In the genomic region with DNA sequence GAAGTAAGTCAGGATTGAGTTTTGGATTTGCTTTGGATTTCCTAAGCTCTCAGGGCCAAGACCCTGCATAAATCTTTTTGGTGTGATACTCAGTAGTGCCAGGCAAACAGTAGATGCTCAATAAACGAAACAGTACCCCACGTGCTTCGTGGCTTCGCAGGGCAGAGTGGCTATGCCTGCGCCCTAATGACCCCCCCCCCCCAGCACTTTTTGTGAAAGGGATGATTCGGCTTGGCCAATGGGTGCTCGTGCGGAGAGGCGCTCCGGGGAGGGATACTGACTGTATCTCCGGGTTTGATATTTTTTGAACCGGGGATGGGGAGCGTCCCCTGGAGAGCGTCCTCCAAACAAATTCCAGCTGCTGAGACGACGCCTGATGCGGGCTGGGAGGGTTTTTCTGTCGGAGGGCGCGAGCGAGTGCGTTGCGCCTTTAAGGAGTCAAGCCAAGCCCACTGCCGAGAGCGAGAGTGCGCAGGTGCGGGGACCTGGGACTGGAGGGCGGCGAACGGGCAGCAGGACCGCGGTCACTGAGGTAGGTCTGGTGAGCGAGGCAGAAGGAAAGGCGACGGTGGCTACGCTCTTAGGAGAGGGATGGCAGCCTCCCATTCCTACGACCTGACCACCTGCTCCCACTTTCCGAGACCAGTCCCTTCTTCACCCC, we compare ENCODE assay signal across 8 mouse cellular contexts. TPM values are rescaled to one million over a fixed set of nuclear protein-coding genes. Genes with fewer than 3 reads are reported as not detected.
A peak's percentile ranks its signal among the peaks of the same experiment; 100 is the strongest.
DNase-seq lines count a peak whose midpoint lies in the region; ATAC-seq and TF ChIP-seq lines count a peak whose summit lies in the region.

Gene Abhd6, plus strand, starts transcription at position 471 of the 661 bp plus-strand sequence.

- WGBS in forebrain, embryonic 14.5 days, result 1% methylated on average over 38 of the region's 38 CpGs
- 2% methylated on average over 38 of the region's 38 CpGs for WGBS in liver, embryonic 15.5 days (ENCODE audit: insufficient replicate concordance)
- 2% methylated on average over 38 of the region's 38 CpGs for WGBS in neural tube, embryonic 12.5 days
- 1% methylated on average over 38 of the region's 38 CpGs for WGBS in stomach, postnatal 0 days

- peaks cover 8% of the 10 kb centered on the region for H3K27me3 ChIP-seq in forebrain, embryonic 14.5 days (replicated peaks; ENCODE audit: control insufficient read depth, insufficient read depth, low read length)
- peaks cover 44% of the 10 kb centered on the region for H3K27me3 ChIP-seq in liver, embryonic 15.5 days
- H3K27me3 ChIP-seq in neural tube, embryonic 12.5 days (replicated peaks), result peaks cover 31% of the 10 kb centered on the region
- H3K27me3 ChIP-seq in stomach, postnatal 0 days (ENCODE audit: control insufficient read depth, insufficient read depth, low read length), result no peaks in the 10 kb centered on the region

- TF ChIP-seq EP300 in stomach, postnatal 0 days (optimal IDR thresholded peaks at IDR 0.05), result no peak

- no peaks in the 10 kb centered on the region for H3K36me3 ChIP-seq in forebrain, embryonic 14.5 days (ENCODE audit: control insufficient read depth, insufficient read depth, low read length)
- H3K36me3 ChIP-seq in liver, embryonic 15.5 days (replicated peaks), result no peaks in the 10 kb centered on the region
- no peaks in the 10 kb centered on the region for H3K36me3 ChIP-seq in neural tube, embryonic 12.5 days
- H3K36me3 ChIP-seq in stomach, postnatal 0 days (ENCODE audit: control insufficient read depth, insufficient read depth, low read length), result no peaks in the 10 kb centered on the region

- intact Hi-C loops in heart, postnatal 10 days (cut with DNase I), result no loop called here

- ATAC-seq in forebrain, embryonic 14.5 days, result peak; percentile 88
- peak; percentile 65 for ATAC-seq in liver, embryonic 15.5 days (ENCODE audit: insufficient read depth)
- peak; percentile 88 for ATAC-seq in neural tube, embryonic 12.5 days (ENCODE audit: low FRiP score, low read depth)
- ATAC-seq in stomach, postnatal 0 days (ENCODE audit: low FRiP score, low TSS enrichment), result peak; percentile 75

- peak within 1 kb of the TSS; percentile 72 for H3K9ac ChIP-seq in forebrain, embryonic 14.5 days (ENCODE audit: low read length)
- peak within 1 kb of the TSS; percentile 27; the same call in 1 of the 2 replicates for H3K9ac ChIP-seq in liver, embryonic 15.5 days
- peak within 1 kb of the TSS; percentile 64 for H3K9ac ChIP-seq in neural tube, embryonic 12.5 days
- H3K9ac ChIP-seq in stomach, postnatal 0 days (ENCODE audit: low read length), result peak within 1 kb of the TSS; percentile 63

- no peaks in the 10 kb centered on the region for H3K9me3 ChIP-seq in forebrain, embryonic 14.5 days (replicated peaks; ENCODE audit: control insufficient read depth, low read length)
- no peaks in the 10 kb centered on the region for H3K9me3 ChIP-seq in liver, embryonic 15.5 days (replicated peaks)
- no peaks in the 10 kb centered on the region for H3K9me3 ChIP-seq in neural tube, embryonic 12.5 days
- no peaks in the 10 kb centered on the region for H3K9me3 ChIP-seq in stomach, postnatal 0 days (ENCODE audit: control insufficient read depth, low read length)

- H3K4me3 ChIP-seq in forebrain, embryonic 14.5 days (ENCODE audit: low read depth, low read length), result peak within 1 kb of the TSS; percentile 62
- peak within 1 kb of the TSS; percentile 51 for H3K4me3 ChIP-seq in liver, embryonic 15.5 days (replicated peaks)
- peak within 1 kb of the TSS; percentile 50 for H3K4me3 ChIP-seq in neural tube, embryonic 12.5 days
- H3K4me3 ChIP-seq in stomach, postnatal 0 days (ENCODE audit: low read depth, low read length), result peak within 1 kb of the TSS; percentile 64

- TF ChIP-seq CTCF in stomach, postnatal 0 days (IDR thresholded peaks at IDR 0.05; ENCODE audit: low read depth), result no peak; the same call in 1 of the 2 replicates

- H3K4me2 ChIP-seq in forebrain, embryonic 14.5 days (ENCODE audit: low read length), result peak within 1 kb of the TSS; percentile 68
- peak within 1 kb of the TSS; percentile 64 for H3K4me2 ChIP-seq in liver, embryonic 15.5 days
- peak within 1 kb of the TSS; percentile 80 for H3K4me2 ChIP-seq in neural tube, embryonic 12.5 days (replicated peaks)
- peak within 1 kb of the TSS; percentile 94 for H3K4me2 ChIP-seq in stomach, postnatal 0 days (replicated peaks; ENCODE audit: low read depth)

- peaks cover 9% of the 10 kb centered on the region; the same call in 1 of the 2 replicates for H3K4me1 ChIP-seq in forebrain, embryonic 14.5 days (ENCODE audit: control insufficient read depth, insufficient read depth, low read length)
- H3K4me1 ChIP-seq in liver, embryonic 15.5 days (replicated peaks), result peaks cover 5% of the 10 kb centered on the region
- peaks cover 13% of the 10 kb centered on the region for H3K4me1 ChIP-seq in neural tube, embryonic 12.5 days
- no peaks in the 10 kb centered on the region for H3K4me1 ChIP-seq in stomach, postnatal 0 days (replicated peaks; ENCODE audit: control insufficient read depth, insufficient read depth)

- DNase-seq in CD4-positive, CD25-positive, alpha-beta regulatory T cell, adult 2 months (ENCODE audit: low read depth, low spot score), result peak; percentile 90
- DNase-seq in c-Kit-positive CD71-negative TER-119-negative erythroid progenitor cells, embryonic 14.5 days (ENCODE audit: low read depth), result peak; percentile 54
- peak; percentile 91 for DNase-seq in forebrain, embryonic 14.5 days (ENCODE audit: low spot score)
- DNase-seq in heart, postnatal 10 days, result peak; percentile 86 to 91
- DNase-seq in kidney, postnatal 4 days, result peak; percentile 93 to 94
- peak; percentile 90 for DNase-seq in stomach, postnatal 0 days (ENCODE audit: low spot score)

- H3K27ac ChIP-seq in forebrain, embryonic 14.5 days (ENCODE audit: low read depth, low read length), result peak within 1 kb of the TSS; percentile 56; the same call in 1 of the 2 replicates
- no peak within 1 kb of the TSS for H3K27ac ChIP-seq in liver, embryonic 15.5 days (replicated peaks)
- peak within 1 kb of the TSS; percentile 32; the same call in 1 of the 2 replicates for H3K27ac ChIP-seq in neural tube, embryonic 12.5 days
- peak within 1 kb of the TSS; percentile 67 for H3K27ac ChIP-seq in stomach, postnatal 0 days (replicated peaks)

RNA-seq across cellular contexts. Expression of gene Abhd6, which starts in this region (rescaled TPM):
- polyA plus RNA-seq in forebrain, embryonic 14.5 days (2014; fragmentation: Nextera tagmentation; extraction: Ambion mirVana), result 33.5 and 34.1 TPM in 2 replicates
- total RNA-seq in heart, postnatal 10 days (2021), result 1 to 10 TPM; 8.0 TPM
- polyA plus RNA-seq in liver, embryonic 15.5 days (2015; fragmentation: Nextera tagmentation; extraction: Ambion mirVana), result 8.1 and 8.5 TPM in 2 replicates
- polyA plus RNA-seq in neural tube, embryonic 12.5 days (2016; fragmentation: Nextera tagmentation; extraction: Ambion mirVana), result 20.0 and 20.1 TPM in 2 replicates
- polyA plus RNA-seq in stomach, postnatal 0 days (2015; fragmentation: Nextera tagmentation; extraction: Ambion mirVana), result 90.2 and 91.7 TPM in 2 replicates
